Mouse (Mus musculus) heart, embryonic 15.5 days (tissue): ENCODE data around the gene Znrf4. TPM values are rescaled to one million over a fixed set of nuclear protein-coding genes. Genes with fewer than 3 reads are reported as not detected.
A peak's percentile ranks its signal among the peaks of the same experiment; 100 is the strongest.

Source experiments
- ATAC-seq: fragments of 200-750 bp; cut with Nextera tagmentation; replicated peaks from 2 replicates; pipeline ENCODE4 v1.8.0; 2017; ENCODE audit warnings: low read depth, moderate TSS enrichment; ENCODE audit not compliant: insufficient number of reproducible peaks, insufficient read depth, low FRiP score
- H3K27ac ChIP-seq: fragments of 300-500 bp; sonication (generic); 2 replicates; pipeline ENCODE4 v1.5.1; 2015; ENCODE audit warnings: mild to moderate bottlenecking, inconsistent platforms
- H3K27me3 ChIP-seq: fragments of 300-500 bp; sonication (generic); 2 replicates; pipeline ENCODE4 v1.6.1; 2015; ENCODE audit warnings: inconsistent platforms
- H3K36me3 ChIP-seq: fragments of 300-500 bp; sonication (generic); 2 replicates; pipeline ENCODE4 v1.6.1; 2015; ENCODE audit warnings: mild to moderate bottlenecking, inconsistent platforms
- H3K4me1 ChIP-seq: fragments of 300-500 bp; sonication (generic); replicated peaks from 2 replicates; pipeline ENCODE4 v1.6.1; 2015; ENCODE audit warnings: inconsistent platforms
- H3K4me2 ChIP-seq: fragments of 300-500 bp; sonication (generic); 2 replicates; pipeline ENCODE4 v1.6.1; 2015; ENCODE audit warnings: inconsistent platforms, mild to moderate bottlenecking, moderate library complexity
- H3K4me3 ChIP-seq: fragments of 300-500 bp; sonication (generic); 2 replicates; pipeline ENCODE4 v1.5.1; 2015; ENCODE audit warnings: mild to moderate bottlenecking, inconsistent platforms
- H3K9ac ChIP-seq: fragments of 300-500 bp; sonication (generic); 2 replicates; pipeline ENCODE4 v1.6.1; 2015; ENCODE audit warnings: mild to moderate bottlenecking, inconsistent platforms
- H3K9me3 ChIP-seq: fragments of 300-500 bp; sonication (generic); replicated peaks from 2 replicates; pipeline ENCODE4 v1.6.1; 2016; ENCODE audit warnings: inconsistent platforms
- WGBS: fragments of 180-500 bp; shearing (Covaris S2); methylation state at CpG from one replicate; pipeline ENCODE4 v1.1.7; 2015; ENCODE audit warnings: mixed read lengths; 5-methylcytosine and 5-hydroxymethylcytosine counted together
- polyA plus RNA-seq: library from polyadenylated mRNA; unstranded; fragments of >200 nt; fragmentation: Nextera tagmentation; extraction: Ambion mirVana; gene quantifications from 2 replicates; pipeline ENCODE4 v1.2.1, GENCODE M21; 2015

Znrf4 gene
- polyA plus RNA-seq, 1 experiment from 2014 or later = not detected

- Histone ChIP-seq H3K9ac (no peak overlapping the region), H3K27ac (no peak overlapping the region), H3K4me3 (no peak overlapping the region), H3K4me1 (no peaks in the 10 kb centered on the region), H3K9me3 (no peaks in the 10 kb centered on the region), H3K27me3 (no peaks in the 10 kb centered on the region), H3K4me2 (no peak overlapping the region), H3K36me3 (no peaks in the 10 kb centered on the region)
- WGBS = 55% methylated on average over 9 of the region's 9 CpGs
- no peak for ATAC-seq
These were observed 27.1 kb downstream of the Znrf4 start for GRCm38 (mm10) chr17:56485118-56485517.

- ATAC-seq = no peak
- Histone ChIP-seq H3K27ac (no peak overlapping the region), H3K9me3 (no peaks in the 10 kb centered on the region), H3K4me2 (no peak overlapping the region), H3K4me1 (peaks cover 6% of the 10 kb centered on the region; the same call in 1 of the 2 replicates), H3K27me3 (peaks cover 7% of the 10 kb centered on the region), H3K36me3 (no peaks in the 10 kb centered on the region), H3K9ac (no peak overlapping the region), H3K4me3 (no peak overlapping the region)
- 50% methylated on average over 1 of the region's 1 CpGs for WGBS
These were observed 29.6 kb downstream of the Znrf4 start for GRCm38 (mm10) chr17:56482671-56483070.

- peaks cover 25% of the 10 kb centered on the region for H3K4me1 ChIP-seq
- H3K9me3 ChIP-seq = 0 out of 2 replicates have a peak, but pooled peaks cover 5% of the 10 kb centered on the region
- no peak overlapping the region for H3K4me2 ChIP-seq
- peaks cover 22% of the 10 kb centered on the region for H3K27me3 ChIP-seq
- no peak overlapping the region for H3K9ac ChIP-seq
- 15% methylated on average over 6 of the region's 6 CpGs for WGBS
- no peak overlapping the region for H3K4me3 ChIP-seq
- no peak for ATAC-seq
- H3K27ac ChIP-seq = no peak overlapping the region
- H3K36me3 ChIP-seq = no peaks in the 10 kb centered on the region
These were observed 32.9 kb downstream of the Znrf4 start for GRCm38 (mm10) chr17:56479358-56479757.

- no peak overlapping the region for H3K9ac ChIP-seq
- H3K36me3 ChIP-seq = no peaks in the 10 kb centered on the region
- no peak overlapping the region for H3K4me2 ChIP-seq
- no peak overlapping the region for H3K4me3 ChIP-seq
- peaks cover 34% of the 10 kb centered on the region for H3K27me3 ChIP-seq
- H3K9me3 ChIP-seq = 0 out of 2 replicates have a peak, but pooled peaks cover 5% of the 10 kb centered on the region
- peaks cover 37% of the 10 kb centered on the region for H3K4me1 ChIP-seq
- ATAC-seq = no peak
- H3K27ac ChIP-seq = no peak overlapping the region
- 63% methylated on average over 11 of the region's 11 CpGs for WGBS
These were observed 34.0 kb downstream of the Znrf4 start for GRCm38 (mm10) chr17:56478191-56478611.

- Histone ChIP-seq H3K4me2 (no peak overlapping the region), H3K4me1 (peaks cover 46% of the 10 kb centered on the region), H3K27me3 (peaks cover 42% of the 10 kb centered on the region), H3K9me3 (0 out of 2 replicates have a peak, but pooled peaks cover 5% of the 10 kb centered on the region), H3K27ac (no peak overlapping the region), H3K9ac (no peak overlapping the region), H3K4me3 (no peak overlapping the region), H3K36me3 (no peaks in the 10 kb centered on the region)
- 80% methylated on average over 19 of the region's 19 CpGs for WGBS
- no peak for ATAC-seq
These were observed 34.9 kb downstream of the Znrf4 start for GRCm38 (mm10) chr17:56477191-56477818.

GRCm38 (mm10) chr17:56476402-56476752 is 35.9 kb downstream of the Znrf4 start, which contains the start of gene Ptprs:
Ptprs (minus strand) TSS chr17:56476483.
- peak within 1 kb of the TSS; percentile 86 for H3K4me3 ChIP-seq
- no peaks in the 10 kb centered on the region for H3K36me3 ChIP-seq
- H3K27me3 ChIP-seq = peaks cover 49% of the 10 kb centered on the region
- H3K9me3 ChIP-seq = 0 out of 2 replicates have a peak, but pooled peaks cover 5% of the 10 kb centered on the region
- peak within 1 kb of the TSS; percentile 86 for H3K9ac ChIP-seq
- peak within 1 kb of the TSS; percentile 64 for H3K27ac ChIP-seq
- H3K4me1 ChIP-seq = peaks cover 52% of the 10 kb centered on the region
- H3K4me2 ChIP-seq = peak within 1 kb of the TSS; percentile 99
- ATAC-seq = peak; percentile 82
- WGBS = under 1% methylated on average over 27 of the region's 27 CpGs

- Histone ChIP-seq H3K9ac (peak overlapping the region; percentile 86), H3K4me3 (peak overlapping the region; percentile 86), H3K4me1 (peaks cover 57% of the 10 kb centered on the region), H3K27me3 (peaks cover 55% of the 10 kb centered on the region), H3K27ac (peak overlapping the region; percentile 64), H3K36me3 (no peaks in the 10 kb centered on the region), H3K4me2 (peak overlapping the region; percentile 99), H3K9me3 (0 out of 2 replicates have a peak, but pooled peaks cover 5% of the 10 kb centered on the region)
- ATAC-seq = peak; percentile 20
- WGBS = 2% methylated on average over 65 of the region's 66 CpGs
These were observed 36.4 kb downstream of the Znrf4 start for GRCm38 (mm10) chr17:56475584-56476401.

GRCm38 (mm10) chr17:56474831-56475581 is 37.2 kb downstream of the Znrf4 start:
- H3K27ac ChIP-seq = no peak overlapping the region
- peaks cover 65% of the 10 kb centered on the region for H3K4me1 ChIP-seq

GRCm38 (mm10) chr17:56474311-56474830 is 37.9 kb downstream of the Znrf4 start:
- H3K27me3 ChIP-seq = peaks cover 59% of the 10 kb centered on the region

More at GRCm38 (mm10) chr17:56474831-56475581, 37.2 kb downstream of the Znrf4 start:
- no peak for ATAC-seq
- peak overlapping the region; percentile 86 for H3K4me3 ChIP-seq
- H3K27me3 ChIP-seq = peaks cover 59% of the 10 kb centered on the region
- peak overlapping the region; percentile 86 for H3K9ac ChIP-seq
- 0 out of 2 replicates have a peak, but pooled peaks cover 5% of the 10 kb centered on the region for H3K9me3 ChIP-seq
- H3K36me3 ChIP-seq = no peaks in the 10 kb centered on the region
- peak overlapping the region; percentile 99 for H3K4me2 ChIP-seq
- 2% methylated on average over 24 of the region's 24 CpGs for WGBS

GRCm38 (mm10) chr17:56473611-56473905 is 38.7 kb downstream of the Znrf4 start:
- H3K36me3 ChIP-seq = no peaks in the 10 kb centered on the region
- H3K9me3 ChIP-seq = 0 out of 2 replicates have a peak, but pooled peaks cover 5% of the 10 kb centered on the region
- peak overlapping the region; percentile 86 for H3K9ac ChIP-seq
- H3K27ac ChIP-seq = no peak overlapping the region
- H3K4me1 ChIP-seq = peaks cover 73% of the 10 kb centered on the region
- 2% methylated on average over 11 of the region's 11 CpGs for WGBS
- peak overlapping the region; percentile 99 for H3K4me2 ChIP-seq
- no peak for ATAC-seq
- peaks cover 59% of the 10 kb centered on the region for H3K27me3 ChIP-seq
- peak overlapping the region; percentile 86 for H3K4me3 ChIP-seq

More at GRCm38 (mm10) chr17:56474311-56474830, 37.9 kb downstream of the Znrf4 start:
- Histone ChIP-seq H3K4me3 (peak overlapping the region; percentile 86), H3K36me3 (no peaks in the 10 kb centered on the region), H3K27ac (no peak overlapping the region), H3K4me2 (peak overlapping the region; percentile 99), H3K4me1 (peaks cover 71% of the 10 kb centered on the region), H3K9me3 (0 out of 2 replicates have a peak, but pooled peaks cover 5% of the 10 kb centered on the region), H3K9ac (peak overlapping the region; percentile 86)
- WGBS = 3% methylated on average over 32 of the region's 32 CpGs
- no peak for ATAC-seq
